Mouse (Mus musculus): ENCODE data around the gene Olfr522.

Gene Olfr522

DNA sequence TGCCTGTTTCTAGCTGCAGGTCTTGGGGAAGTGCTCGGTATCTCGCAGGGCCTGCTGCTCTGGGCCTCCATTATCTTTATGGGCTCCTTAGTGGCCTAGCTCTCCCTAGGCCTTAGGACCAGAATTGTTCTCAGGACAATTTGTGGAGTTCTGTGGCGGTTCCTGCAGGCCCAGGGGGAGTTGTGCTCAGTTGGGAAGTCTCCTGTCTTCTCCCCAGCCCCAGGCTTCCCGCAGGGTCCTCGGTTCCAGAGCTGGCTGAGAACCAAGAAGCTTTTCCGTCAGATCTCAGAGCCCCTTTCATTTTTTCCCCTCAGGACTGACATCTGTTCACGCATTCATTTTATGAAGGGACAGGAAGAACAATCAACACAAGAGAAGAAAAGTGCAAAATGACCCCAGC is at the start of gene Olfr522:
Olfr522 (minus strand) TSS at position 101 of the 400 bp plus-strand sequence.
- DNase-seq: no peak

DNA sequence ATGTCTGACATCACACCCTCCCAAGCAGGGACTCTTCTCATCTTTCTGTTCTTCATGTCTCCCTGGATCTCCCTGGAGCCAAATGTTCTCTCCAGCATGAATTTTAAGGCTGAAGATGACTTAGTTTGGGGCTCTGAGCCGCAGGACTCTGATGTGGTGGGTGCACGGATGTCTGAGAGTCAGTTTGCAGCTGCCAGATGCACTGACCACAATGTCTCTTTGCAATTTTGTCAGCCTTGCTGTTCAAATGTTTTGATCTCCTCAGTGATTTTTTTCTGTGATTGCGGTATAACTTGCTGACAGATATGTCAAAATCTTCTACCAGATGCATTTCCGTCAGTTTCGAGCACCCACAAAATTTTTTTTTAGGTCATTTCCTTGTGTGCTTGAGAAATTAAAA is 49.3 kb upstream of the Olfr522 start:
- no peak for DNase-seq

DNA sequence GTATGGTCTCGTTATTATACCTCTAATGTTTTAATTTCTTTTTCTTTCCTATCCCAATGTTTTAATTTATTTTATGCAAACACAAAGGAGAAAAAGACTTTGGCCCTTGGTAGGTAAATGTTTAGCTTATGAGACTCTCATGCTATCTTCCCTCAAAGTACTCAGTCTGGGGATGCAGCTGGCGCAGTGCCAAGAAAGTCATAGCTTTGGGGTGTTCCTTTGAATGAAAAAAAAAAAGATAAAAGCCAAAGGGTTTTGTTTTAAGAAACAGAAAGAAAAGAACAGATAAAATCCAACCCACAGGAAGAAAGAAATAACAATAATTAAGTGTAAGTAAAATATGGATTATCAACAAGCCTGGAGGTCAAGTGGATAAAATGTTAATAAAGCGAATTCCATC is 44.1 kb upstream of the Olfr522 start:
- DNase-seq: no peak

DNA sequence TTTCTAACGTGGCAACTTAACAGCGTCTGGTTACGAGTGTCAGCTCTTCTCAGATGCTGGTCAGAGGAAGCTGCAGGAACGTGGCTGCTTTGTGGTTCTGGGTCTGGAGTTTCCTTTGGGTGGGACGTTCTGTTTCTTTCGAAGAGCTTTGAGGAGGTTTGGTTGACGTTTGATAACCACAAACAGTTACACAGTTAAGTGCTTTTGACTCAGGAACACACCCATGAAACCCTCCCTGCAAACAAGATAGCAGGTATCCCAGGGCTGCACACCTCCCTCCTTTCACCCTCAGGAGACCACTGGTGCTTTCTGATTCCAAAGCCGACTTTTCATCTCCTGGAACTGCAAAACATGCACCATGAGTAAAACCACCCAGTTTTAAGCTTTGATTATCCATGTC is 43.6 kb upstream of the Olfr522 start:
- no peak for DNase-seq

DNA sequence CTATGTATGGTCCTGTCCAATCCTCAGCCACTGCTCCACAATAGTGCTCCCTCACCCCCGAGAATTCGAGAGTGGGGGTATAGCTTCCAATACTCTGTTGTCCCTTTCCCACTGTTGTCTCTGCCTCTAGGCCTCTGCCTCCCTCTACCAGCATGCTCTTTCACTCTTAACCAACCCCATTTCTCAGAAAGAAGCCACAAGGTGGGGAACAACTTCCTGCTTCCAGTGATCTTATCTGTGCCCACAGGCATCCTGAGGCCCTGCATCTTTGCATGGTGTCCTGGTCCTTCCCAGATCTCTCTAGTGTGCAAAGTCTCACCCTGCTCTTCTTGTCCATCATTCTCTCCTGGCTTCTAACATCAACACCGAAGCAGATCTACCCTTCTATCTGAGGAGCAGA is 42.3 kb upstream of the Olfr522 start:
- DNase-seq: no peak

DNA sequence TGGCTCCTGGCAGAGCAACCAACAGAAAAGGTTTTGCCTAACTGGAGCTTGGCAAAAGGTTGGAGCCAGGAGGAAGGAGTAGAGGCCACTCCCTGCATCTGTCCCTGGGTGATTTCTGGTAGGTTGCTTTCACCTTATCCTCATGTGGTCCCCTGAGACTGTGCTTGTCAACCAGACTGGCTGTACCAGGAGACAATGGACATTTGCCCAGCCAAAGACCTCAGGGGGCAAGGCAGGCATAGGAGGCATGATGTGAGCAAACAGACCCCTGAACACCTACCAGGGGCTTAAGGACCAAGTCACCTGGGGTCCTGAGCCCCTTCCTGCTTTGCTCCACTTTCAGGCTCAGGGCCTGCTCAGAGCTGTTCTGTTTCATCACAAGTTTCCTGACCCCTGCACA is 41.3 kb upstream of the Olfr522 start, which contains the start of gene Olfr524:
Olfr524 (minus strand) TSS at position 101 of the 400 bp plus-strand sequence.
- DNase-seq: no peak

DNA sequence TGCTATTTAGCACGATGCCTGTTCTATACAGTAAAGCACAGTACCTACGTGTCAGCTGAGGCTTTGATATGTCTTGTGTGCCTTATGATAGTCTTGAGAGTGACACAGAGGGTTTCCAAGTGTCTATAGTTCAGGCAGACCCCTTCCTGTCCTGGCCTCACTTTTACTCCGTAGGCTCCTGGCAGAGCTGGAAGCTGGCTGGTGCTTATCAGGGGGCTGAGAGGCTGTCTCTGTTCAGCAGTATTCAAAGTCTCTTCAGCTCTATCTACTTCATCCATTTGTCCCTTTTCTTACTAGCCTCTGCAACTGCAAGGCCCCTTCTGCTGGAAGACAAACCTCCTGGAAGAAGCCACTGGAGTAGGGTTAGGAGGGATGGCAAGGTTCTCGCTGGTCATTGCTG is 36.5 kb upstream of the Olfr522 start:
- no peak for DNase-seq

DNA sequence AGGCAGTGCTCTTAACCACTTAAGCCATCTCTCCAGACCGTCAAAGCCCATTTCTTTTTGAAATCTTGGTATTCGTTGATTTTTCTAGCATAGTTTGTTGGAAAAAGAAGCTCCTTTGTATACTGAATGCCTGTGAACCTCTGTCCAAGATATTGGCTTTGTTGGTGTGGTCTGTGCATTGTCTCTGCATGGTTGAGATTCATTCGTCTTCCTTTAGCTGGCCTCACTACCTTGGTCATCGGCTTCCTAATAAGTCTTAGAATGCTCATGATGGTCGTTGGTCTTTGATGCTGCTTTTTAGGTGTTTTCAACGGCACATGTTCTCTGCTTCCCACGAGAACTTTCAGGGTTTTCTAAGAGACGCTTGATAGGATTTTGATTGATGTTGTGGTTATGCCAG is 31.4 kb upstream of the Olfr522 start:
- DNase-seq: no peak

DNA sequence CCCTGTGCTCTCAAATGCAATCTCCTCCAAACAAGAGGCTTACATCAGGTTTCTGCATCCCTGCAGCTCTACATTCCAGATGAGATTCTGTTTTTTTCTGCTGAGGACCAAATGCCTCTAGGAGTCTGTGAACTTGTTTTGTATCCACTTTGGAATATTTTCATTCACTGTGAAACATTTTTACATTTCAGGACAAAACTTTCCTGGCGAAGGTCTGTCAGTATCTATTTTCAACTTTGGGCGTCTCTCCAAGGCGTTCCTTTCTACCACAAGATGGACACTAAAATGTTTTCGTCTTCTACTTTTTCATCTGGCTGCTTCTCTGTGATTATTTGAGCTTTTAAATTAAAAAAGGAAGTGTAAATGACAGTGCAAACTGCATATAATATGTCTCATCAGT is 29.5 kb upstream of the Olfr522 start:
- DNase-seq: no peak

DNA sequence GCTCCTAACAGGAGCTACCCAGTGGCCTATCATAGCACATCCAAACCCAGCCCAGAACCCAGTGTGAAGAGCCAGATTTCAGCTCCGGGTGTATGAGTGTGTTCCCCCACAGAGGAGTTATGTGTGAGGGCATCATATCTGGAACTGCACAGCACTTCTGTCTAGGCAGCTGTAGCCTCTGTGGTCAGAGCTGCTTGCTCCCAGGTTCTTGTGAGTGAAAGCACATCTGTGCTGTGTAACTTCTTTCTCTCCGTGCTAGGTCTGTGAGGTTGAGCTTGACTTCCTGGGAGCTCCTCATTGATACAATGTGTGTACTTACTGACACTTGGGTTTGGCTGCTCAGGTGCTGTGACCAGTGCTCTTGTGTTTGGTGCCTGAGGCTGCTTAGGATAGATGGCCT is 28.3 kb upstream of the Olfr522 start:
- DNase-seq: no peak

DNA sequence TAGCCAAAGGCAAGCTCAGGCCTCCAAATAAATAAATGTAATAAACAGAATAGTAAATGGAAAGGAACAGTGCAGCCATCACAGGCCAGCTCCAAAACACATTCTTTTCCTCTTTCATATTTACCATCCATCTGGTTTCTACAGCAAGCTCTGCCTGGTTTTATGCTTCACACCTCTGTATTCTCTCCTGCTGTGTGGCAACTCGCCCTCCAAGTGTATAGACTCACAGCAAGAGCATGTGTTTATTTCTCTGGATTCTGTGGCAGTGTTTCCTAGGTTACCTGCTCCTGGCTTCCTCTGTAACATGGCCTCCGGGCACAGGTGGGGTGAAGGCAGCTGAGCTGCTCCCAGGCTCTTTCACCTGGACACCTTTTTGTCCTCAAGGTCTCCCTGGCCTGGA is 27.9 kb upstream of the Olfr522 start:
- no peak for DNase-seq

DNA sequence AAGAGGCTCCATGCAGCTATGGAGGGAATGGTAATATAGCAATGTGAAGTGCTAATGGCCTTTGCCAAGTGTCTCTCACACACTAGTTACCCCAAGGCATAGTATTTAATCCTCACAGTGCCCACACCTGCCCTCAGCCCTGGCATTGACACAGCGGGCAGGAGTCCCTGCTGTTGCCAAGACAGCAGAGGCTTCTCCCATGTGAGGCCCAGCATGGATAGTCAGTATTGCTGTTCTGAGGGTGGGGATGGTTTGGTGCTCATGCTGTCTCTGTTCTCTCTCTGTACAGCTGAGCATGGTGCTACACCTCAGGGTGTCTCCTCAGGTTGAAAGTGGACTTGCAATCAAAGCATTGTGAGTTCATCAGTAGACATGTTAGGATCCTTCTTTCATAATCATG is 25.9 kb upstream of the Olfr522 start:
- DNase-seq: no peak

DNA sequence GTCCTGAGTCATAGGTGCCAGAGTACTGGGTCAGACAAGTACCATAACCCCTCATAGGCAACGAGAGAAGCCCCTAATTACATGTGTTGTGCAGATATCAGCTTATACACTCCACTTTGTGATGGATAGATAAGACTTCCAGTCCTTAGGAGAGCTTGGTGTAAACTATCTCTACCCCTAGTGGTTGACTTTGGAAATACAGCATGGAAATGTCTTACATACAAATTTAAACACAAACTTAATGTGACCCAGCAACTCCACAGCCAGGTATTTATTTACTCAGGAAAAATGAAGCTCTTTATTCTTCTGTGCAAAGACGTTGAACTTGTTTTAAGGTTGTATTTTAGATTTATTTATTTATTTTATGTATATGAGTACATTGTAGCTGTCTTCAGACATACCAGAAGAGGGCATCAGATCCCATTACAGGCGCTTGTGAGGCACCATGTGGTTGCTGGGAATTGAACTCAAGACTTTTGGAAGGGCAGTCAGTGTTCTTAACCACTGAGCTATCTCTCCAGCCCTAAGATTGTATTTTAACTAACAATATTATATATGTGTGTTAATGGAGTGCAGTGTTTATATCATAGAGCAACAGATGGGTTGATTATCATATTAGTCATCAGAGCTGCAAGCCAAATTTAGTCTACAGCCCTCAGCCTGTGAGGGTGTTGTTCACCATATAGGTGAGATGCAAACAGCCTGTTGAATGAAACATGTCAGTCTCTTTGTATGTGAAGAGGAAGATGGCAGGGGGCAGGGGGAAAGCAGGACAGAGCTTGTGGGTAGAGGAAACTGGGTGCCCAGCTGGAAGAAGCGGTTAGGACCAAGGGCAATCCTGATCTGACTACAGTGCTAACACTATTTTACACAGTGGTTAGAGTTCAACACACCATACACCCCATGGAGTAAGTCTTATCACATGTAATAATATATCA is 24.1 kb upstream of the Olfr522 start:
- DNase-seq: peak; percentile 59

DNA sequence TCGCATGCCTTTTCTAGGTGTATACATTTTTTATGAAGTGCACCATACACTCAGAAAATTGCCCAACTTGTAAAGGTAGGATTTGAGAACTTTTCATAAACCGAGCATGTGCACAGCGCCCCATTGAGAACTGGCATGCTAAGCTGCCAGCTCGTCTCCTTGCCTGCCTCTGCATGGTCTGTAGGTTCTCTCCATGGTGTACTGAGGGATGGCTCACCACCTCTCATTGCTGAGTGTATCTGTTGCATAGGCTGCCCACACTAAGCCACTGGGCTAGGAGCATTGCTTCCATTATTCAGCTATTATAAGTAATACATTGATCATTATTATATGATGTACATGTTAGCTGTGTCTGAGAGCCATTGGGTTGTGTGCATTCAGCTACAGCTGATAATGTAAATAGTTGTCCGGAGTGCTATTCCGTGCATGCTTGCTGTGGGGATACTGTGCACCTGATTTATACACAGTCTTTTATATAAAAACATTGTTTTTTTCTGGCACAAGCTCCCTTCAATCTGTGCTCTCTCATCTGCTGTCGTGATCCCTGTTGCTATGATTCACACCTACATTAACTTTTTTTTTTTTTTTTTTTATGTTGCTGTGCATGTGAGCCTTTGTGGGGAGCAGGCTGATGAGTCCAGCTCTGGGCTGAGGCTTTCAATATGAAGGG is 23.3 kb upstream of the Olfr522 start:
- no peak for DNase-seq

DNA sequence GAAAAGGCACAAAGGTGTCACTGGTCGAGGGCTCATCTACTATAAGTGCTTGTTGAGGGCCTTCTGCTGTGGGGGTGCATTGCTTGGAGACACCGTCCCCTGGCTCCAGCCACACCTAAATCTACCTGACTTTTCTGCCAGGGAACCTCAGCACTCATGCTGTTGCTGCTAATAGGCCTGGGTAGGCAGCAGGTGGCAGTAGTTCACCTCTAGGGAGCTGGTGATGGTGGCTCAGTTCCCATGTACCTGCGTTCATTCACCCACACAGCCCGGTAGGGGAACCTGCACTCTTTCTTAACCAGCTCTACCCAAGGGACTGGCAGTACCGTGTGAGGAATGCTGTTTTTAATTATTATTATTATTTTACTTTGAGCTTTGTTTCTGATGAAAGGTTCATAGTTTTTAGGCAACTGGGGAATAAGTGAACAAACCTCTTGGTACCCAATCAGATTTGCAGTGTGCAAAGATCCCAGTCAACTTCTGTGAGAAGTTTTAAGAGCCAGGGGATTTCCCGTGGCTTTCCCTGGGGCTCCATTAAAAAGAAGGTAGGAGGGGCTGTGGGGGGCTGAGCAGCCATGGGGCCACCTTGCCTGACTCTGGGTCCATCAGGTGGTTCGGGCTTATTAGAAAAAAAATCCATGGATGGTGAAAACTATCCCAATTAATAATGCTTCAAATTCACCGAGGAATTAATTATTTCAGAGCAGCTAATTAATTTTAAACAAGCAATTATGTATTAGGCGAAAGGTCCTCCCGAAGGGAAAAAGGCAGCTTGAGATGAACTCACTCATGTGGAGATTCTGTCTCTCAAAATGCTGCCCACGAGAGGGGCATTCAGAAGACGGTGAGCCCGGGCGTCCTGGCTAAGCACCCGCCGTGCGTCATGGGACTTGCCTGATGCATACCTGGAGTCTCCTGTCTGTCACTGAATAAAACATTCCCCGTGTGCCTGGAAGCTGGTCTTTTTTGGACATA is 22.4 kb upstream of the Olfr522 start:
- DNase-seq: no peak

DNA sequence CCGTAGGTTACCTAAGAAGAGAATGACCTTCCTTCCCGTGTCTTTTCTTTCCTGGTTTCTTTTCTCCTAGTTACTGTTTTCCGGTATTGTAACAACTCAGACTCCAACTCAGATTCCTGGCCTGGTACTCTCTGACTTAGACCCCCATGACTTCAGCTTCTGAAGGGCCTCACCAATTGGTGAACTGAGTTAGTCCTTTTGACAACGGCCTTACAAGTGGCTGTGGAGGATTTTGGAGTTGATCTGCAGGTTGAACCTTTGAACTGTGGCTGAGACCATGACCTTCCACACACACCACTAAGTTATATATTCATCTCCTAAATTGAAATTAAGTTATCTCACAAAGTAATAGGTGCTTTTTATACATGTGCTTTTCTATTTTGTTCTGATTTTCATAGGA is 19.6 kb upstream of the Olfr522 start:
- DNase-seq: no peak

DNA sequence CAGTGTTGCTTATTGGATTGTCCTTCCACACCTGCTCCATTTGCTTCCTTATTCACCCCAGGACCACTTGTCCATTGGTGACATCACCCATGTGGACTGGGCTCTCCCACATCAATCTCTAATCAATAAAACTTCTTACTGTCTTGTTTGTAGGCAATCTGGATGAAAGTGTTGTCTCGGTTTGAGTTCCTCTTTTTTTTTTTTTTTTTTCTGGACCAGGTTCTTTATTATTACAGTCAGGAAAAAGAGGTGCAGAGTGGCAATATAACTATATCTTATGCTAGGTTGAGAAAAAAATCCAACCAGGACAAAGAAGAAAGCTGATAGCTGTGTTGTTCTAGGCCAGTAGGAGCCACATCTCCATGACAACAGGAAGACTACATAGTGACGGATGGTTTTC is 16.1 kb upstream of the Olfr522 start:
- no peak for DNase-seq

DNA sequence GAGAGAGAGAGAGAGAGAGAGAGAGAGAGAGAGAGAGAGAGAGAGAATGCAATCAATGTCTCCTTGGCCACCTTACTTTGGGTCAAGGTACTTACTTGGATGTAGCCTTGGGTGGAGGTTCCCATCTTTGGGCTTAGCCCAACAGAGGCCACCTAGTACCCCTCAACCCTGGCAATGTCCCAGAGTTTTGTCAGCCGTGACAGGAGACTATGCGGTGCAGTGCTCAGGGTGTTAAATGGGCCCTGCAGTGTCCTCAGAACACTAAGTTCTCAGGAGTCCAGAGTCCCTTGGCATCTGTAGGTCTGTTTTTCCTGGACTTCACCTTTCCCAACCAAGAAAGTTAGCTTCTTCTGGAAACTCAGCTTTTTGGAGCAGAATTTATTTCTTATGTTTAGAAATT is 14.6 kb upstream of the Olfr522 start:
- DNase-seq: no peak

DNA sequence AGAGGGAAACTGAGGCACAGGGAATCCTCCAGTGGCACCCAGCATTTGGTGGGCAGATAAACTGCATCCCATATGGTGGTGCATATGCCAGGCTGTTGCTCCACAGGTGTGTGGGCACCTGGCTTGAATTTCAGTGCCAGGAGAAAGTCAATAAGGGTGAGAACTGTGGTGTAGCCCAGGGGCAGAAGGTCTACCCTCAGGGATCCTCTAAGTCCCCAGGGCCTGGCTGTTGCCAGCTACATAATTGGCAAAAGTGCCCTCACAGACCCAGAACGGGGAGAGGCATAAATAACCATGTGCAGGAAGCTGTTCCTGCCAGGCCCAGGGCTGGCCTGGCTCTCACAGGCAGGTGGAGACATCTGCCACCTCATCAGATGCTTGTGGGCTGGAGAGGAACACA is 8.4 kb upstream of the Olfr522 start, which contains the start of gene Olfr523:
Olfr523 (plus strand) TSS at position 282 of the 400 bp plus-strand sequence.
- DNase-seq: no peak

DNA sequence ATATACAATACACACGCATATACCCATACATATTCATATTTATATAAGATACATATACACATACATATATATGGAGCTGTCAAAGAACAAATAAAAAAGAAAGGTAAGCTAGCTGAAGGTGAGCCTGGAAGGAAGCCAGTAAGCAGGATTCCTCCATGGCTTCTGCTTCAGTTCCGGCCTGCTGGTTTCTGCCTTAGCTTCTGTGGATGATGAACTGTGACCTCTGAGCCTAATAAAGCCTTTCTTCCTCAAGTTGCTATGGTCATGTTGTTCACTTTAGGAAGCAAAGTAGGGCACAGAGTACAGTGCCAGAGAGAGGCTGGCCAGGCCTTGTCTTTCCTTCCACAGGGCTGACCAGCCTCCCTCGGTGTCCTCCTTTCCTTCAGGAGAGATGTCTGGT is 6.3 kb upstream of the Olfr522 start:
- DNase-seq: no peak

DNA sequence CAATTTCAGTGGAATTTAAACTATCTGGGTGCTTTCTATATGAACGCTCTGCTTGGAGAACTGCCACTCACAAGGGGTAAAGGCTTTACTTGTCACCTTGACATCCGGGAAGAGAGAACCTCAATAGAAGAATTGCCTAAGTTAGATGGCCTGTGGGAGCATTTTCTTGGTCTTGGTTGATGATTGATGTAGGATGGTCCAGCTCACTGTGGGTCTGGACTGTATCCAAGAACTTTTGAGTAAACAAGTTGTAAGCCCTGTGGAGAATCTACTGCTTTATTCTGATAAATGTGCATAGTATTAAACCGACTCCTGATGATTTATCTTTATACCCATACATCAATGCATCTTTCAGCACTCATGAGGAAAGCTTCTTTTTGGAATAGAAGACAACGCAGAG is 4.8 kb upstream of the Olfr522 start:
- no peak for DNase-seq

DNA sequence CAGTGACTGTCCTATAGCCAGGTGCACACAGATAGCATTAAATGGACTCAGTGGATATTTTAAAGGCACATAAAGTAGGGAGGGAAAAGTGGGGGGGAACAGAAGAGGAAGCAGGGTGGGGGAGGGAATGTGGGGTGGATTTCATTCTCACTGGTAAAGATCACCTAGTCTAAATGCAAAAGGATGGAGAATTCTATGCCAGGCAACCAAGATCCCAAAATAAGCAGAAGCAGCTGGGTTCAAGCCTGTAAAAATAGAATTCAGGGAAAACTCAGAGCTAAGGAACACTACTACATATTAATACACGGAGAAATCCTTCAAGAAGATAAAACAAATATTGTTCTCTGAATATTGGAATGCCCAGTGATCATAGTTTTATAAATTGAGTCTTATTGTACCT is 3.4 kb upstream of the Olfr522 start:
- no peak for DNase-seq

DNA sequence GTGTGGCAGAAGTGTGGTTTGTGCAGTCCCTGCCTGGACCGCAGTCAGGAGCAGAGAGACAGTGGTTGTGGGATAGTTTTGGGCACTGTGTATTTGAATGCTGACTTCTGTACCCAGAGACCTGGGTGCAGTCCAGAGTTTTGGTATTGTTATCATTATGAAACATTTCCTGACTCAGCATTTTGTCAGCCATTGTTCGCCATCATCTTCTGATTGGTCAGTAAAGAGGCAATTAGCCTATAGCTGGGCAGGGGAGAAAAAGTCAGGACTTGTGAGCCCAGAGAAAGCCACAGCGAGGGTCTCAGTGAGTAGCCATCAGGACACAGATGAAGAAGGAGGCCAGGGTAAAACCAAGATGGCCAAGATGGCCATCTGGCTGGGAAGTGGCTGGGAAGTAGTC is 4.2 kb downstream of the Olfr522 start:
- no peak for DNase-seq
